Mouse (Mus musculus) common myeloid progenitor, adult 5-6 weeks (primary cell): ENCODE measurements around the gene Ube2z. TPM values are rescaled to one million over a fixed set of nuclear protein-coding genes. Genes with fewer than 3 reads are reported as not detected.
A peak's percentile ranks its signal among the peaks of the same experiment; 100 is the strongest.

Source experiments
- ATAC-seq: replicated peaks from 2 replicates; pipeline ENCODE4 v1.8.0; 2016; ENCODE audit warnings: low read depth, mild to moderate bottlenecking, moderate TSS enrichment, inconsistent platforms; ENCODE audit not compliant: poor library complexity, severe bottlenecking
- total RNA-seq: library from RNA; stranded (forward); fragments of 200-1000, 187-1606 nt; gene quantifications from 2 replicates; pipeline ENCODE4 v1.2.3, GENCODE M21; 2017

Gene Ube2z
- total RNA-seq, 1 experiment from 2014 or later, result 20.1 TPM

DNA sequence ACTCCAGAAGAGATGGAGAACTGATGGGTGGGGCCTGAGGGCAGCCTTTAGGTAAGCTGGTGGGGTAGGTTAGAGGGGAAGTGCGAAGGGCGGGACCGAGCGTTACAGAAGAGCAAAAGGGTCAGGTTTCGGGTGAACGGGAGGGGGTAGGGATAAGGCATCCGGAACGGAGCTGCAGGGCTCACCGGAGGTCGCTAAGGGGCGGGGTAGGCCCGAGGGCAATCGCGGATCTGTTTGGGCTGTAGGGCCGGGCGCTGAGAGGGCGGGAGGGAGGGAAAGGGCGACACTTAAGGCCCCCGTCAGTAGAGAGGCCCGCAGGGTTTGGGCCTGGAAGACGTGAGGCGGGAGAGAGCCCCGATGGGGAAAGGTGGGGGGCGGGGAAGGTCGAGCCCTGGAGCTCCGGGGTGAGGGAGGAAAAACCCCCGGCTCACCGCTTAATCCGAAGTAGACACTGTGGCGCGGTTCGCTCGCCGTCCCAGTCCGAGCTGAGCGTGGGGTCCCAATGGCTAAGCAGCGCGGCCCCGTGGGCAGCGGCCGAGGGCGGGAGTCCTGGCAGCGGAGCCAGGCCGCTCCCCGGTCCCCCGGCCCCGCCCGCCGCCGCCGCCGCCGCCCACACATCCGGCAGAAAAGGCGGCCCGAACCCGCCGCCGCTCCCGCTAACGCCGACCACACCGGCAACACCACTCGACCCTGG is 520 bp downstream of the Ube2z start:
- peak; percentile 54 for ATAC-seq

DNA sequence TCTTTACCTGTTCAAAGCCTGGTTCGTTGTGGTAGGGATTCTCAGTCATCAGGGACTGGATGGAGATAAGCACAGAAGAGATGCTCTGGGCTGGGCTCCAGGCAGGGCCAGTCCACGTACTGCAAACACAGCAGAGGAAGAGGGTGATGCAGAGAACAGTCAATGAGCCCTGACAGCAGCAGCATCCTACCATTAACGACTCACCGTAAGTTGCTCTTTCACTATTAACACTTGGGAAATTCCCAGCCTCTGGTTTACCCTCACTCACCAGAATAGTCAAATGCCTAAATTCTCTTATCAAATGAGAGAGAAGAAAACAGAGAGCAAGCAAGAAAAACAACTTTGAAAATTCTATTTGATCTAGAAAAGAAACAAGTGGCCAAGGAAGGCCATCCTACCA is 6.9 kb downstream of the Ube2z start:
- ATAC-seq, result no peak

DNA sequence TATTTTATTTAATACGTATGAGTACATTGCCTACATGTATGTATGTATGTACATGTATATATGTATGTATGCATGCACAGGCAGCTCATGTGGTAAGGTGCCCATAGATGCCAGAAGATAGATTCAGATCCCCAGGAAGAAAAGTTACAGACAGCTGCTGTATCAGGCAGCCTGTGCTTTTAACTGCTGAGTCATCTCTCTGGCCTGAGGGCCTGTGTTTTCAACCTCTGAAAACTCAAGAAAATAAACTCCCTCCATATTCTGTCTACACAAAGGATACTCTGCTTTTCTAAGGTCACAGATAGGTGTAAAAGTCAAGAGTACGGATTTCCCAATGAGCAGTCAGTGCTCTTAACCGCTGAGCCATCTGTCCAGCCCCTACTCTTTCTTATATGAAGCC is 14.3 kb downstream of the Ube2z start:
- ATAC-seq, result no peak

DNA sequence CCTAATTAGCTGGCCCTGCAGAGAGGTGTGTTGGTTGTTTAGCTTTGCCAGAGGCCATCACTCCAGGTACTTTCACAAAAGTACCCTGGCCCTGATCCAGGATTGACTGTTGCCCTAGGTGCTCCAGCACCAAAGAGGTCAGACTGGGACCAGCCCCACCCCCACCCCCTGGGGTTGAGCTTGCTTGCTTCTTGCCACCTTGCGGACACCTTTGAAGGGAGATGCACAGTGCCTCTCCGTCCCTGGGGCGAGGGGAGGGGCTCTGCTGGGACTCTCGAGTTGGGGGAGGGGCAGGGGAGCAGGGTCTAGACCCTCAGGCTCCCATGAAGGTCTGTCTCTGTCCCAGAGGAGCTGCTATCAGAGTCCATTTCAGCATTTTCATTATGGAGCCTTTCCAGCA is 15.2 kb downstream of the Ube2z start:
- no peak for ATAC-seq

DNA sequence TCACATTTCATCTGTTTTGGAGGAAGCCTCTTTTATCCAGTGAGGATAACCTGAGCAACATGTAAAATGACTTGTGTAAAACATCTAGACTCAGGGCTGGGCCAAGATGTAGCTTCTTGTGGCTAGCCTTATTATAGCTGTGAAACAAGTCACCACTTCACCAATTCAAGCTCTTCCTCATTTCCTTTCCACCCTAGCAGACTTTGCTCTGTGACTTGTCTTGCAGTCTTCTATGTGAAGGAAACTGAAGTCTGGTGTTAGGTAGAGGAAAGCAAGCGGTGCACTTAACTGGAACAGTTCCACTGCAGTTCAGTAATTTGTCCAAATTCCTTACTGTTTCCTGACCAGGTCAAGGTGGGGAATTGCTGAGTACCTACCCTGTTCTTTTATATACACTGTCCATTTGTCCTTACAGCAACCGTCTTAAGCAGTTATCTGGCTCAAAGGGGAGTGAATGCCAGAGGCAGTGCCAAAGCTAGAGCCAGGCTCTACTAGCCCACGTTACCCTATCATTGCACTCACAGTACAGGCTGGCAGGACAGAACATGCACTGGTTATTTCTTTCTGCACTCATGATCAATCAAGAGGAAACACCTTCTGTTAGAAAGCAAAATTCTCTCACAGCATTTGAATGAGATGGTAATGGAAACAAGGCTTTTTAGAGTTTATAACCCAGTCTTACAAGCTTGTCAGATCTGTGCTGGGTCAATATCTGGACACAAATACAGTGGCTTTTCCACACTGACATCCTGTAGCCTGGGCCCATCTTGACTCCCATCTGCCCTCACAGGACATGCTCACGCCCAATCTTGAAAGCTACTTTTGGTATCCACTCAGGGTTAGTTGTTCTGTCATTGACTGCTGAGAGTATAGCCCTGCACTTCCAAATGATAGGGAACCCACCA is 17.5 kb downstream of the Ube2z start:
- no peak for ATAC-seq

DNA sequence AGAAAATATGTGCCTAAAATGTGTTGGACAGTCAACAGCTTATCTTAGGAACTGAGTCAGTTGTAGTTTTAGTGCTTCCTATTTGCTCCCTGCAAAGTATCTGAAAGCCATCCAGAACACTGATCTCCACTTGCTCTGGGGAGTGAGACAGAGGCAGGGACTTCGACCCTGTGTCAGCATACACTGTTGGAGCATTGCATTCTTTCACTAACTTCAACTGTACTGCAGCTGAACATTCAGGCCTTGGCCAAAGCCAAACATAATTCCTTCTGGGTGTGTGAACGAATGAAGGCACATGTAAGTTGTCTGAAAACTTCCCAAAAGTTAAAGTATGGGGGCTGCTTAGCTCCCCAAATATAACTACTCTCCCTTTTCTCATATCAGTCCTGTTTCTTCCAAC is 18.4 kb downstream of the Ube2z start:
- ATAC-seq, result no peak

DNA sequence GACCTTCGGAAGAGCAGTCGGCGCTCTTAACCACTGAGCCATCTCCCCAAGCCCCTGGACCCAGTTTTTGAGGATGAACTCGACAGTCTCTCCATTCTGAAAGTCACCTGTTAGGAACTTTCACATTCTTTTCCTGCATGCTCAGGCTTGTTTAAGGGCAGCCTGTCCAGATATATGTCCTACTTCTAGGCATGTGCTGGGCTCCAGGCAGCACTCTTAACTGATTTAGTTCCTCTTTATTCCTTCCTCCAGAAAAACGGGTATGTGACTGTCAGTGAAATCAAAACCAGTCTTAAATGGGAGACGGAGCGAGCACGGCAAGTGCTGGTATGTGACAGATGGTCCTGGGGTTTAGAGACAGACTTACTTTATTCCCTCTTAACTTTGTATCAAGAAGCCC is 19.2 kb downstream of the Ube2z start:
- ATAC-seq, result no peak

DNA sequence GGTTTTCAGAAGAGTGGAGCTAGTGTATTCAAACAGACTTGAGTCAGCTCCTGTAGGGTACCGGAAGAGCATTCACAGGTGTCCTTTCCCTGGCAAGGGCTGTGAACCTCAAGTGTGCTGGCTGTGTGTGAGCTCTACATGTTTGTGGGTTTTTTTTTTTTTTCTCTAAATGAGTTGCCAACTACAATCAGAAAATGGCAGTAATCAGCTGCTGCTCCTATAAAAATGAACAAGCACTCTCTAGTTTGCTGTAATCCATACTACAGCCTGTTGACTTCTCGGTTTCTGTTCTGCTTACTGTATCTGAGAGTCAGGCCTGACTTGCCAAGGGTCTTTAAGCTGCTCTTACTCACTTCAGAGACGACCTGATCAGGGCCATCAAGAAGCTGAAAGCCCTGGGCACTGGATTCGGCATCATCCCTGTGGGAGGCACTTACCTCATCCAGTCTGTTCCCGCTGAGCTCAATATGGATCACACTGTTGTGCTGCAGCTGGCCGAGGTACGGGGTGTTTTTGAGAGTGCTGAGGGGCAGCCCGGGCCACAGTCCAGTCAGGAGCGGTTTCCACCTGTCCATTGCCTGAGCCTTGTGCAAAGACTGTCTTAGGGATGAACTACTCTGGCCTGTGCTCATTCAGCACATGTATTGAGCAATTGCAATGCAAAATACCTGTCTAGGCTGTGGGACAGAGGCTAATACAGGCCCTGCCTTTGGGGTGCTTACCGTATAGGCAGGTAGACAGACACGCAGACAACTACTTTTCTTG is 20.2 kb downstream of the Ube2z start:
- no peak for ATAC-seq

DNA sequence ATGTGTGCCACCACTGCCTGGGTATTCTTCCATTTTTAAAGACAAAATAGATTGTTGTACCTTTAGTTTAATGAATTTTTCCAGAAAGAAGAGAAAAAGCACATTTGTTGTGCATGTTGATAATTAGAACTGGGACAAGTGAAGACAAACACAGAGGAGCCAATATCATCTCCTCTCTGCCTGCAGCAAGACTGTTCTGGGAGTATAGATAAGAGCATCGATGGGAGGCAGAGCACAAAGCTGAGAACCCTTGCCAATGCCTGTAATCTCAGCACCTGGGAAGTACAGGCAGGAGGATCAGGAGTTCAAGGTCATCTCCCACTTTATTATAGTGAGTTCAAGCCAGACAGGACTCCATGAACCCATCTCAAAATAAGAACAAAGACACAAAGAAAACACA is 26.6 kb downstream of the Ube2z start:
- no peak for ATAC-seq

DNA sequence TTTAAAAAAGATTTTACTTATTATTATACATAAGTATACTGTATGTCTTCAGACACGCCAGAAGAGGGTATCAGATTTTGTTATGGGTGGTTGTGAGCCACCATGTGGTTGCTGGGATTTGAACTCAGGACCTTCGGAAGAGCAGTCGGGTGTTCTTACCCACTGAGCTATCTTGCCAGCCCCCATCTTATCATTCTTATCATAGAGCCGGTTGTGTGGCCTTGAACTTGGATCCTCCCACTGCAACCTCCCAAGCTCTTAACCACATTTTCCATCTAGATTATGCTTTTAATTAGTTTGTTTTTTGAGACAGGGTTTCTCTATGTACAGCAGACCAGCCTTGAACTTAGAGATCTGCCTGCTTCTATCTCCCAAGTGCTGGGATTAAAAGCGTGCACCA is 27.7 kb downstream of the Ube2z start:
- no peak for ATAC-seq

DNA sequence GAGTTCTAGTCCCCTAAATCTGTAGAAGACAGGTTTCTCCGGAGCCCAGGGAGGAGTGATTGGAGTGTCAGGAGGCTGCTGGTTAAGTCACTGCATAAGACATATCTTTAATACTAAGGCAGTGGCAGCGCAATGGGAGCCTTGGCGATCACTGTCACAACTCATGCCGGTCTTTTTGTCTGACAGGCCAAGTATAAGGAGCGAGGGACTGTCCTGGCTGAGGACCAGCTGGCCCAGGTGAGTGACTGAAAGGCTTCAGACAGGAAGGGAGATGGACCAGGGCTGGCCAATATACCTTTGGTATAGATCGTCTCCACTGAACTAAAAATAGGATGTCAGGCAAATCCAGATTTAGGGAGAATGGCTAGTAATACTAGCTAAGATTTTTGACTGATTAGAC is 30.1 kb downstream of the Ube2z start:
- ATAC-seq, result 0 out of 2 replicates have a peak, but pooled peaks have one; percentile 6

DNA sequence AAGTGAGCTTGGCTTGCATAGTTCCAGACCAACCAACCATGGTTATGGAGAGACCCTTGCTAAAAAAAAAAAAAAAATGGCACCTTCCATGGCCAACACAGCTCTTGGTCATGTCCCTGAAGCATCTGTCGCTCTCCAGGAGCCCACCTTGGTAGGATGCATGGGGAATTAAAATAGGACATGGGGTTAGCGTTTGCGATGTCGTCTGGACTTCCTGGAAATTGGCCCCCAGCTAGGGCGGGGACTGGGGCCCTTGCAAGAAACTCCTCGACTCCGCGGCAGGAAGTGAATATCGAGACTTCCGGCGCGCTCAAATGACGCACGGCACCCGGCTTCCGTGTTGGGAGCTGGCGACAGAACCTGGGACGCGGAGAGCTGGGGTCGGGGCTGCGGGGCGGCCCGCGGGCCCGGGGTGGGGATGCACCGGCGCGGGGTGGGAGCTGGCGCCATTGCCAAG is 30.6 kb downstream of the Ube2z start, which contains the start of gene Snf8:
Snf8 (plus strand) TSS at position 290 of the 457 bp plus-strand sequence.
- peak; percentile 96 for ATAC-seq

DNA sequence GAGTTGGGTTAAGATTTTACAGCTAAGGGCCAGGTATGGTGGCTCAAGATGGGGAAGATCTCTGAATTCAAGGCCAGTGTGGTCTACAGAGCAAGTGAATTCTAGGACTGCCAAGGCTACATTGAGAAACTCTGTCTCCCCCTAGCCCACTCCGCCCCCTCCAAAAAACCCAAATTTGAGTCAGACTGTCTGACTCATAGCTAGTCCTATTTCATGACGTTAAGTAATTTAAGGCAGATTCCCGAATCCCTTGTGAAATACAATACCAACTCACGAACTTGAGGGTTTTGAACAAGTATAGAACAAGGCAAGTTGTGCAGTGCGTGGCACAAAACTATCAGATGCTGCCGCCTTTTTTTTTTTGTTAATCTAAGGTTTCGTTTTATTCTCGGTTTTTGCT is 31.1 kb downstream of the Ube2z start:
- no peak for ATAC-seq

DNA sequence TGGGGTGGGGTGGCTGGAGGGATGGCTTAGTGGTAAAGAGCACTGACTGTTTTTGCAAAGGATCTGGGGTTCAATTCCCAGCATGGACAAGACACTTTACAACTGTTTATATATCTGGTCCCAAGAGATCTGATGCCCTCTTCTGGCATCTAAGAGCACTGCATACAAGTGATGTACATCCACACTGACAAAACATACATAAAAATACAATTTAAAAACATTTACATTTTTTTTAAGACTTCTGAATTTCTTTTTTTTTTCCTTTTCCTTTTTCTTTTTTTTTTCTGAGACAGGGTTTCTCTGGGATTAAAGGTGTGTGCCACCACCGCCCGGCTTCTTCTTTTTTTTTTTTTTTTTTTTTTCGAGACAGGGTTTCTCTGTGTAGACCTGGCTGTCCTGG is 31.9 kb downstream of the Ube2z start:
- no peak for ATAC-seq

DNA sequence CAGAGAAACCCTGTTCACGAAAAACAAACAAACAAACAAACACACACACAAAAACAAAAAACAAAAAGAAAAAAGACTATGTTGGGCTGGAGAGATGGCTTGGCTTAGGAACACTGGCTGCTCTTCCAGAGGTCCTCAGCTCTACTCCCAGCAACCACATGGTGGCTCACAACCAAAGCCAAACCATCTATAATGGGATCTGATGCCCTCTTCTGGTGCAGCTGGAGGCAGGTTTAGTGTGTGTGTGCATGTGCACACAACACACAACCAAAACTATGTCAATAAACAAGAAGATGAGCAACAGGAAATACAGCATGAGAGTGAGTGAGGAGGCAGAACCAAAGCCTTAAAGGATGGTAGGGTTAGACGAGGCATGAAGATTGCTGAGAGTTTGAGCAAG is 33.5 kb downstream of the Ube2z start:
- ATAC-seq, result no peak

DNA sequence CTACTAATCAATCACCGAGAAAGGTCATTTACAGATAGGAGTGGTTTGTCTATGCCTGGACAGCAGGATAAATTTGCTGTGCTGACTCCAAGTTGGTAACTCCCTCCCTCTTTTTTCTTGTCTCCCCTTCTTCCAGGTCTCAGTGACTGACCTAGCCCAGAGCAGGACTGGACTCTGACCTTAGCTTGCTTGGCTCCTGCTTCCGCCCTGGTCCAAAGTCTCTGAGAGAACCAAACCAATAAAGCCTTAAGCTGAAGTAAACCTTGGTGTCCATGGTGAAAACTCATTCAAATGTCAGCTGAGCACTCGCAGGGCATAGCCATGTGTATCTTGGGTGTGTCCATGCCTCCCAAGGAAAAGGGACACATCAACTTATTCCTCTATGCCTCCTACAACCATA is 34.6 kb downstream of the Ube2z start:
- no peak for ATAC-seq

DNA sequence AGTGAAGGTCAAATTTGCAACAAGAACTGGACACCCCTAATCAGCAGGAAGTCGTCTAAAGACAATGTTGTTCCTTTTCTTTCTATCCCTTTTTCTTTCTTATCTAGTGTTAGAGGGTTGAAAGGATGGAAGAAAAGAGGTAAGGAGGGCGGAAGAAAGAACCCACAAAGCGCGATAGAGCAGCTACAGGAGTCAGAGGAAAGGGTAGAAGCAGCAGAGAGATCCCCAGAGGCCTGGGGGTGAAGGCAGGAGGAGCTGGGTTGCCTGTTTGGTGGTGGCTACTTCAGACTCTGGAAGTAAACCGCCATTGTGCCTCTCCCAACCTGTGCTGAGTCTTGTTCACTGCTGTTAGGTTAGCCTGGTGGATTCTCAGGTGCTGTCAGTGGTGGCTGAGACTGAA is 37.1 kb downstream of the Ube2z start:
- no peak for ATAC-seq

DNA sequence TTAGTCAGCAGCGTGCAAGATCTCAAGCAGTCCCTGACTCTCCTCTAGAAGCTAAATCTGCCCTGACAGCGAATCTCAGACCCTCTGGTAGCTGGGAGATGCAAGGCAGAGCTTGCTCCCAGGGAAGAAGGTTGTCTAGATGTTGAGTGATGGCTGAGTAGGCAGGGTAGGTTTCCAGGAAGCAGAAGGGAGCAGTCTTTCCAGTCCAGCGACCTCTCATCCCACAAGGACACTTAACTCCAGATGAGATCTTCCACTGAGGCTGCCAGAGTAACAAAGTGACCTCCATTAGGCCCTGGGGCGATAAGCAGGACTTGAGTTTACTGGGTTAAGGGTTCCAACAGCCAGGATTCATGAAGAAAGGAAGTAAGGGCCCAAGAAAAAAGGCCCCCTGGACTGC is 44.6 kb downstream of the Ube2z start:
- ATAC-seq, result no peak

DNA sequence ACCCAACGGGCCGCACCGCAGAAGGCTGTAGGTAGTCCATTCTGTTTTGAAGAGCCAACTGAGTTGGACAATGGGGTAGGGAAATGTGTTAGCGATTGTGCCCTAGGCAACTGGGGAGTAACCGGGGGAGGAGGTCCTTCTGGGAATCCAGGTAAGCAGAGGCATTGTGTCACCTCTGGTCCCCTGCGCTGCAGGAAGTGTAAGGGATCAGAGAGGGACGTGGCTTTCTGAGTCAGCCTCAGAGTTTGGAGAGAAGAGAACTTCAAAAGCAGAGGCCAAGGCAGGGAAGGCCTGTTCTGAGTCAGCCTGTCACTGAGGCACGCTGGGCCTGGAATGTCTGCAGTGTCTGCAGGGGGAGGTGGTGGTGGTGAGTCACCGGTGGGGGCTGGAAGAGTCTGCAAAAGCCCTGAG is 47.2 kb downstream of the Ube2z start:
- ATAC-seq, result no peak

DNA sequence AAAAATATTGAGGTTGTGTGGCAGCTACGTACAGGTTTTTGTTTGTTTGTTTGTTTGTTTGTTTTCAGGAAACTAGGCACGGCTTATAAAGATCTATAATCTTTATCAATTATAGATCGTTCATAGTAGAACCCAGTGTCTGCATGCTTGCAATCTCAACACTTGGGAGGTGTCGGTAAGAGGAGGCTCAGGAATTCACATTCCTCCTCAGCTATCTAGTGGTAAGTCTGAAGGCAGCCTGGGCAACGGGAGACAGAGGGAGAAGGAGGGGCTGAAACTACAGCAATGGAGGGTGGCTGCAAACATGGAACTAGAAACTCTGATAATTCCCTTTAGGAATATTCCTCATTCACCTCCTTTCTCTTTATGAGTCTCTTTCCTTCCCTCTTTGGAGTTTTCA is 49.8 kb downstream of the Ube2z start:
- ATAC-seq, result no peak

DNA sequence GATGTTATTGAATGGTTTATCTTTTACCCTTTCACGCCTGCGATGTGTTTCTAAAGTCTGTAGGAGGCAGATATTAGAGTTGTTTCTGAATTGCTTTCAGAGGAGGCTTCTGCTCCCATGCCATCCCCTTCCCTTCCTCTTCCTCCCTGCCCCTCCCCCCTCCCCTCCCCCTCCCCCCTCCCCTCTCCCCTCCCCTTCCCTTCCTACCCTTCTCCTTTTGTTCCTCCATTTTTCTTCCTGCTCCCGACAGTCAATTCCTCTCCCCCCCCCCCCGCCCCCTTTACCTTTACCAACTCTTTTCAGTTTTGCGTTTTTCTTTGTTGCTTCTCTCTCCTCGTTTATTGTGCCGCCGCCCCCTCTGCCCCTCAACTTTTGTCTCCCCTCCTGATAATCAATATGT is 53.2 kb downstream of the Ube2z start:
- no peak for ATAC-seq
